Mouse (Mus musculus) naive thymus-derived CD4-positive, alpha-beta T cell, adult 2 months (primary cell): Measurements from ENCODE around the gene Fam72a.

Source experiments
- DNase-seq: peaks from one replicate; pipeline ENCODE4 v3.0.0-alpha.2; 2011; ENCODE audit warnings: low read depth

Fam72a gene

DNA sequence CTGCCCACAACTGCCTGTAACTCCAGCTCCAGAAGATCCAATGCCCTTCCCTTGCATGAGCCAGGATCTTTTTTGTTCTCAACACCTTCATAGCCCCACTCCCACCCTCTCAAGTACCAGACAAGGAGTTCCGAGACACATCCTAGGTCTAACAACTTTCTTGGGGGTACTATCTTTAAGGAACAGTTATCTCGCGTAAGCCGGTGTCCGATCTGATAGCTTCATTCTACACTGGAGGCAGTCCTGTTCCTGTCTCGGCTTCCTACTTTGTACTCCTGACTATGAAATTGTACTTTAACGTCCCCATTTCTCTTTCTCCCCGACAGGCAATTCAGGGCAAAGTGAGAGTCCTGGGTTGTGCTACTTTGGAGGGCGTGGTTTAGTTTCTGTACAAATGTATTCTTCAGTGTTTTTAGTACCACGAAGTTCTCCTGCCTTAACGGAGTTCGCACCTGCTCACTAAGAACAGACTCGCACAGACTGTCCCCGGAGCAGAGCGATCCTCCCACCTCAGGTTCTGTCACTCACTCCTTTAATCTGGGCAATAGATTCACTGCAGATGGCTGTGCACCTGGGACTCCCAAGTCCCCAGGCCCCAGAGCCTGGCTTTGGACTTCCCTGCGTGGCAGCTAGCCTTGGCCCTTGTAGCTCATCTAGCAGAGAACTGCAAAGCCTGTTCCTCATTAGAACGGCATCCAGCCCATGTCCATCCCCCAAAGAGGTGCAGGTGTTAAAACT lies 51.4 kb downstream of the Fam72a start:
- DNase-seq, result no peak

DNA sequence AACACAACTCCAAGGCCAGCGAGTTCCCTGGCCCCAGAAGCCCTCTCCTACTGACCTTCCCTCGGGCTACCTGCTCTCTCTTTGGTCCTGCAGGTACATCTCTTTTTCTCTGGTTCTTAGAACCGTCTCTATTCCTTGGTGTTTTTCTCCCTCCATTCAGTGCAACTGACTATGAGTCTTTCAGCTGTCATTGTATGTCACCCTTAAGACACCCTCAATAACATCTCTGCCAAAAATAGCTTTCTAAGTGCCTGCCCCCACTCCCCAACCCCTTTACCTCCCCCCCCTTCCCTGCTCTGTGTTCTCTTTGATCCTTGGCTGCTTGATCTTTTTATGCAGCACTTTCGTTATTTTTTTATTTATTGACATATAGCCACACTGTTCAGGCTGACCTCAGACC lies 52.7 kb downstream of the Fam72a start:
- peak; percentile 17 for DNase-seq

DNA sequence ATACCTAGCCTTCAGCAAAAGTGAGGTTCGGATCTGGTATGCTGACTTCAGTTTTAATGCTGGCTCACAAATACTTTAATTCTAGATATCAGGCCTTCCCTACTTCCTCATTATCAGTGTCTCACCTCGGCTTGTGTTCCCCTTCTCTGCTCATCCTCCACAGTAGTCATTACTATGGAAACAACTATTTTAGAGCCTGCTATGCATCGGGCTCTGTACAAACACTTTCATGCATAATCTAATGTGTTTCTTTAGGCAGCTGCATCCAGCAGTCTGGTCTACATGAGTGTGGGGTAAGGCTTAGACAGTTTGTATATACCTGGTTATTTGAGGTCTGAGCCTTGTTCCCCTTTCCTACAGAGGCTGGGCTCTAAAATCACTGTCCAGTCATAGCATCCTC lies 55.9 kb downstream of the Fam72a start:
- DNase-seq, result no peak

DNA sequence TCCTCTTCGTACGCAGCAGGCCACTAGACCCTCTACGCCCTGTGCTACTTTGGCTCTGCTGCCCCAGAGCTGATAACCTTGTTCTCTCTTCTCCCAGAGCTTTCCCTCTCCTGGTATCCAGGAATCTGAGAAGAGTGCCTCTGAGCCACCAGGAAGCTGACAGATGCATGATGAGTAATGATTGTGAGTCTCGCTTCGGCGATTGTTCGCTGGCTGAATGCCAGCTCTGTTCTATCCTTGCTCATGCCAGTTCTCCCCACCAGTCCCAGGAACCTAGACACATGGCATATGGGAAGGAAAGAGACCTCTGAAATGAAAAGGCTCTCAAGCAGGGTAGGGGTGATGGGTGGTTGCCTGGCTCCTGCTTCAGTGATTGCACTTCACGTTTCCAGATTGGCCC lies 59.1 kb downstream of the Fam72a start:
- no peak for DNase-seq
